Mouse (Mus musculus): ENCODE results near the gene Zfp976. TPM values are rescaled to one million over a fixed set of nuclear protein-coding genes. Genes with fewer than 3 reads are reported as not detected.
"Not testable (repeated sequence)": the region's sequence is repeated elsewhere in the genome, so short reads cannot be mapped to it uniquely, and the experiment has no call there.

The Zfp976 gene
- polyA plus RNA-seq (2015; fragmentation: Nextera tagmentation; extraction: Ambion mirVana): 0.59 and 0.62 TPM in 2 replicates

GRCm38 (mm10) chr7:42642152-42643115, at the start of gene Zfp976:
Gene Zfp976 (minus strand): TSS chr7:42642588.
- peak within 1 kb of the TSS; percentile 57 for H3K4me3 ChIP-seq (replicated peaks)
- H3K36me3 ChIP-seq (replicated peaks); H3K27ac ChIP-seq (replicated peaks); H3K4me1 ChIP-seq (replicated peaks); H3K9me3 ChIP-seq (replicated peaks); H3K27me3 ChIP-seq: not testable (repeated sequence)
- WGBS (ENCODE audit: insufficient replicate concordance): 3% methylated on average over 25 of the region's 25 CpGs
- peak; percentile 99 for ATAC-seq (ENCODE audit: insufficient read depth)
- peak within 1 kb of the TSS; percentile 65 for H3K4me2 ChIP-seq
- H3K9ac ChIP-seq: peak within 1 kb of the TSS; percentile 30; the same call in 1 of the 2 replicates

- H3K4me1 ChIP-seq (replicated peaks); H3K4me3 ChIP-seq (replicated peaks); ATAC-seq (ENCODE audit: insufficient read depth); H3K27me3 ChIP-seq; H3K36me3 ChIP-seq (replicated peaks); H3K27ac ChIP-seq (replicated peaks); H3K9me3 ChIP-seq (replicated peaks); H3K9ac ChIP-seq; H3K4me2 ChIP-seq: not testable (repeated sequence)
- WGBS (ENCODE audit: insufficient replicate concordance): 73% methylated on average over 6 of the region's 6 CpGs
These were observed 37.7 kb upstream of the Zfp976 start for GRCm38 (mm10) chr7:42680081-42680480.

GRCm38 (mm10) chr7:42679646-42680045, 37.3 kb upstream of the Zfp976 start:
- H3K27me3 ChIP-seq; H3K9ac ChIP-seq; H3K27ac ChIP-seq (replicated peaks); H3K36me3 ChIP-seq (replicated peaks); ATAC-seq (ENCODE audit: insufficient read depth); H3K4me1 ChIP-seq (replicated peaks); H3K9me3 ChIP-seq (replicated peaks); H3K4me2 ChIP-seq; H3K4me3 ChIP-seq (replicated peaks): not testable (repeated sequence)

- H3K4me1 ChIP-seq (replicated peaks); H3K4me2 ChIP-seq; H3K9ac ChIP-seq; H3K4me3 ChIP-seq (replicated peaks); H3K27ac ChIP-seq (replicated peaks); ATAC-seq (ENCODE audit: insufficient read depth); H3K36me3 ChIP-seq (replicated peaks); H3K9me3 ChIP-seq (replicated peaks); H3K27me3 ChIP-seq: not testable (repeated sequence)
- 61% methylated on average over 5 of the region's 5 CpGs for WGBS (ENCODE audit: insufficient replicate concordance)
These were observed 17.8 kb upstream of the Zfp976 start for GRCm38 (mm10) chr7:42660140-42660539.

GRCm38 (mm10) chr7:42655211-42655610, 12.8 kb upstream of the Zfp976 start:
- not testable (repeated sequence) for ATAC-seq (ENCODE audit: insufficient read depth); H3K9me3 ChIP-seq (replicated peaks); H3K9ac ChIP-seq; H3K27me3 ChIP-seq; H3K4me3 ChIP-seq (replicated peaks); H3K27ac ChIP-seq (replicated peaks); H3K4me2 ChIP-seq; H3K4me1 ChIP-seq (replicated peaks); H3K36me3 ChIP-seq (replicated peaks)
- 38% methylated on average over 2 of the region's 2 CpGs for WGBS (ENCODE audit: insufficient replicate concordance)

- WGBS (ENCODE audit: insufficient replicate concordance): 10% methylated on average over 3 of the region's 3 CpGs
- not testable (repeated sequence) for H3K4me1 ChIP-seq (replicated peaks); H3K27me3 ChIP-seq; H3K9me3 ChIP-seq (replicated peaks); H3K9ac ChIP-seq; ATAC-seq (ENCODE audit: insufficient read depth); H3K36me3 ChIP-seq (replicated peaks); H3K27ac ChIP-seq (replicated peaks)
- Histone ChIP-seq H3K4me3 (replicated peaks) (peak overlapping the region; percentile 57), H3K4me2 (peak overlapping the region; percentile 65)
These were observed 782 bp upstream of the Zfp976 start for GRCm38 (mm10) chr7:42643120-42643620.

GRCm38 (mm10) chr7:42631031-42631430, 11.4 kb downstream of the Zfp976 start:
- not testable (repeated sequence) for H3K9me3 ChIP-seq (replicated peaks); ATAC-seq (ENCODE audit: insufficient read depth); H3K4me2 ChIP-seq; H3K9ac ChIP-seq; H3K4me1 ChIP-seq (replicated peaks); H3K27me3 ChIP-seq; H3K4me3 ChIP-seq (replicated peaks); H3K27ac ChIP-seq (replicated peaks); H3K36me3 ChIP-seq (replicated peaks)

GRCm38 (mm10) chr7:42595666-42596065, 46.7 kb downstream of the Zfp976 start:
- H3K9me3 ChIP-seq (replicated peaks); H3K4me1 ChIP-seq (replicated peaks); H3K4me2 ChIP-seq; H3K36me3 ChIP-seq (replicated peaks); H3K9ac ChIP-seq; H3K27me3 ChIP-seq; ATAC-seq (ENCODE audit: insufficient read depth); H3K27ac ChIP-seq (replicated peaks); H3K4me3 ChIP-seq (replicated peaks): not testable (repeated sequence)

- not testable (repeated sequence) for H3K4me3 ChIP-seq (replicated peaks); H3K4me2 ChIP-seq; H3K9me3 ChIP-seq (replicated peaks); H3K9ac ChIP-seq; H3K27ac ChIP-seq (replicated peaks); H3K36me3 ChIP-seq (replicated peaks); H3K4me1 ChIP-seq (replicated peaks); ATAC-seq (ENCODE audit: insufficient read depth); H3K27me3 ChIP-seq
- WGBS (ENCODE audit: insufficient replicate concordance): 68% methylated on average over 11 of the region's 11 CpGs
These were observed 50.0 kb downstream of the Zfp976 start, which contains the start of gene Zfp977 for GRCm38 (mm10) chr7:42592413-42592812. Gene Zfp977 (minus strand): TSS chr7:42592547.

GRCm38 (mm10) chr7:42591311-42591710, 51.1 kb downstream of the Zfp976 start:
- not testable (repeated sequence) for H3K4me1 ChIP-seq (replicated peaks); H3K4me3 ChIP-seq (replicated peaks); H3K27me3 ChIP-seq; H3K27ac ChIP-seq (replicated peaks); H3K9me3 ChIP-seq (replicated peaks); H3K4me2 ChIP-seq; H3K36me3 ChIP-seq (replicated peaks); H3K9ac ChIP-seq; ATAC-seq (ENCODE audit: insufficient read depth)

GRCm38 (mm10) chr7:42578488-42578887, 63.9 kb downstream of the Zfp976 start, which contains the start of gene Gm21028:
Gene Gm21028 (minus strand): TSS chr7:42578588.
- H3K9me3 ChIP-seq (replicated peaks): no peaks in the 10 kb centered on the region
- no peaks in the 10 kb centered on the region for H3K27me3 ChIP-seq
- no peak within 1 kb of the TSS for H3K4me3 ChIP-seq (replicated peaks)
- 75% methylated on average over 5 of the region's 5 CpGs for WGBS (ENCODE audit: insufficient replicate concordance)
- H3K4me1 ChIP-seq (replicated peaks): no peaks in the 10 kb centered on the region
- no peak for ATAC-seq (ENCODE audit: insufficient read depth)
- H3K4me2 ChIP-seq: no peak within 1 kb of the TSS
- no peaks in the 10 kb centered on the region for H3K36me3 ChIP-seq (replicated peaks)
- no peak within 1 kb of the TSS for H3K9ac ChIP-seq
- H3K27ac ChIP-seq (replicated peaks): no peak within 1 kb of the TSS
